Mouse (Mus musculus) right cerebral cortex, postnatal 4 days (tissue): Measurements from ENCODE around the gene Gm20431.

Source experiments
- DNase-seq: peaks from one replicate; pipeline ENCODE4 v3.0.0-alpha.2; 2022

Gene Gm20431

DNA sequence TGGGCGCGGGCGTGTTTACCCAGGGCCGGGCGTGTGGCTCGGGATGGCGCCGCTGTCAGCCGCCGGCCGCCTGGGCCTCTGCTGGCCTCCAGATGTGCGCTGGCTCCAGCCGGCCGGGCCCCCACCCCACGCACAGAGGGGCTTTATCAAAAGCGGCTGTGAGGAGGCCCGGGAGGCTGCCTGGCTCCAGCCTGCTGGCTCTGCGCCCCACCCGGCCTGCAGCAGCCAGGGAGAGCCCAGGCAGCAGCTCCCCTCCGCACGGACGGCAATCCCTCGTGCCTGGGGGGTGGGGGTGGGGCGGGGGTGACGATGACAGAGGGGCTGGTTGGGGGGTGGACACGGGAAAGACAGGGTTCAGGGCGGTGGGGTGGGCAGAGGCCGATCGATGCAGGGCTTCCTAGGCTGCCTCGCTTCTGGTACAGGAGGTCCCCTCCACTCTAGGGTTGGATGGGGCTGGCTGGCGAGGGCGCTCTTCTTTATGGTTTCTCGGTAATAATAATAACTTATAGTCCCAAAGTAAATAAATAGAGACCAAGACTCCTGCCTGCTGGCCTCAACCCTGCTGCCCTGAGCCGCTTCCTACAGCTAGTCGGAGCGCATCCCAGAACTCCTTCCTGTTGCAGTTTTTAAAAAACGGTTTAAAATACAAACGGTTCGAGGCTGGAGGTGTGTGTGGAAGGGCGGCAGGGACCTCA is 63.7 kb downstream of the Gm20431 start:
- DNase-seq = peak; percentile 35

DNA sequence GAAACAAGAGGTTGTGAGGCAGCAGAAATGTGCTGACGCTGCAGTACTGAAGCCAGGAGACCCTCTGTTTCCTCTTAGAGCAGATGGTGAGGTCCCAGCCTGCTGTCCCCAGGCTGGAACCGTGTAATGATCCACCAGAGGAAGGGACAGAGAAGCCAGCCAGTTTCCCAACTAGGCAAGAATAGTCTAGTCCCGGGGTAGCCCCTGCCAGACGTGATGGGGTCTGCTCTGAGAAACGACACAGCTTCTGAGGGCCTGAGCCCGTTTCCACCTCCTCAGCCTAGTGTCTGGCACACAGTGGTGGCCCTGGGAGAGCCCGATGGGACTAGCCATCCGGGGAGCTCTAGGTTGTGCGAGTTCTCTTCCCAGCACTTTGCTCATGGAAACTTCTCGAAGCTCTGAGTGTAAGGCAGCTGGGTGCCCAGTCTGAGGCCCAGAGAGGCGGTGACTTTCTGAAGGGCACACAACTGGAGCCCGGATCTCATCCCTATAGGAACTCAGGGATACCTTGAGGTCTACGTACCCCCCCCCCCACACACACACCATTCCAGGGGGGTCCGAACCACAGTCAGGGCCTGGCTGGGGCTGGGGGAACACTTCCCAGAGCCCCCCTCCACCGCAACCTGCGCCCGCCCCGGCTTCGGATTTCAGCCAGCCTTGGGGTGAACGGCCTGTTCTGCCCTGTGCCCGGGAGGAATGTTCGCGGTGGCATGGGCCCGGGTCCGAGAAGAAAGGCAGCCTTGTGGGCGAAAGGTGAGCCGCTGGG is 64.4 kb downstream of the Gm20431 start:
- DNase-seq = no peak

DNA sequence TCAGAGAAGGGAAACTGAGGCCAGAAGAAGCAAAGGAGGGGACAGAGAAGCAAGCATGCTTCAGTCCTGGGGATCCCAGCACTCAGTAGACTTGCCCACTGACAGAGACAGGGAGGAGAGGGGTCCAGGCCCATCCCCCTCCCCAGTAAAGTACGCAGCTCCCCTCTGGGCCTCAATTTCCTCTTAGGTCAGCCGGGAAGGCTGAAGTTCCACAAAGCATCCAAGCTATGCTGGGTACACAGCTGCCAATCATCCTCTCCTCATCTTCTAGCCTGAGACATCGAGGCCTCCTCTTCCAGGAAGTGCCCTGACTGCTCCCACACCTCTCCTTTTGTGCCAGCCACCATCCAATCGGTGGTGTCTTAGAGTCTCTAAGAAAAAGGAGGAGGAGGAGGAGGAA is 65.0 kb downstream of the Gm20431 start:
- DNase-seq = no peak

DNA sequence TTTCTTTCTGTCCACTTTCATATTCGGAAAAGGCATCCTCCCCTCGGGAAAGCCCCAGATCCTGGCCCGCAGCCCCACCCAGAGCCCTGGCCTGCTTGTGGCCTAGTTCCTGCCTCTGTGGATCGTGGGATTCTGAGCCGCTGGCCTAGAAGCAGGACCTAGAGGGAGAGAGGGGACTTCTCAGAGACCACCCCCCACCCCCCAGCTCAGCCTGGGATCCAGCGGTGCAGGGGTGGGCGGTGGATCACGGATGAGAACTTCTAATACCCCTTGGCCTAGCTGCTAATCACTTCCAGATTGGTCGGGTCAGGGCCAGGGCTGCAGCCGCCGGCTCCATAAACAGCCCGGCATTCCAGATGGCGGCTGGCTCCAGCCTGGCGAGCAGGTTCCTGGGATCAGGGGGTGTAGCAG is 65.5 kb downstream of the Gm20431 start:
- no peak for DNase-seq

DNA sequence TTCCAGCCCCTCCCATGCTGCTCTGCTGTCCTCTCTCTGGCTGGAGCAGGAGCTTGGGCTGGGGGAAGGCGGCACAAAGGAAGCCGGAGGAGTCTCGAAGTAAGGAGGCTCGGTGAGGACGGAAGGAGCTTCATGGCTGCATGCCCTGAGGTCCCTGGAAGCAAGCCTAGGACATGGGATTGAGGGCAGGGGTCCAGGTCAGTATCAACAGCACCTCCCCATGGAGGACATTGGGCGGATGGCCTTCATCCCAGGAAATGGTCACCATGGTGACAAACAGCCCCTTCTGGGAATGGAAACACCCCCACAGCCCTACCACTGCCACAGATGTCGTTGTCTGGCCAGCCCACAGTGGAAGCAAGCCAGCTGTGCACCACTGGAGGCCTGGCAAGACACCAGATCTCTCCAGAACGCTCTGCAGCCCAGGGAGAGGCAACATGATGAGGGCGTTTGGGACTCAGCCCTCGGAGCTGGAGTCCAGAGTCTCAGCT is 66.8 kb downstream of the Gm20431 start:
- DNase-seq = peak; percentile 59

DNA sequence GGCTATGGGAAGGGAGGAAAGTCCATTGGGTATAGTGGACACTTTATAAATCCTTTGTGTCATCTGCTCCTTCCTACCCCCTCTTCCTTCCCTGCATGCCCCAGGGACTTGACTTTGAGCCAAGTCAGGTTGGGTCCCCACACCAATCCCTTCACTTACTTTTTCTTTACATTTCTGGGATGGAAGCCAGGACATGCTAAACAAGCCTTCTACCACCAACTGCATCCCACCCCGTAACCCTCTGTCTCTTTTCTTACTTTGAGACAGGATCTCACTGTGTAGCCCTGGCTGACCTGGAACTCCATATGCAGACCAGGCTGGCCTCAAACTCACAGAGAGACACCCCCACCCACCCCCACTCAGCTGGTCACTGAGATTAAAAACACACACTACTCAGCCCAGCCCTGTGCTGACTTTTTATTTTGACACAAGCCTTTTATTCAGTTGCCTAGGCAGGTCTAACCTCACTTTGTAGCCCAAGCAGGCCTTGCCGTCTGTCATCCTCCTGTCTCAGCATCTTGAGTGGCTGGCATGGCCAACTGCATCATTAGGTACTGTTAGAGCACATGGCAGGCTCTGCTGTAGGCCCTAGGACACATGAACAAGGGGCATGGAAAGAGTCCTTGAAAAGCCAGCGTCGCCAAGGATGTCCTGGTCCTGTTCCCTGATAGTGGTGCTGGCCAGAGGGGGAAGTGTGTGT is 67.6 kb downstream of the Gm20431 start:
- no peak for DNase-seq

DNA sequence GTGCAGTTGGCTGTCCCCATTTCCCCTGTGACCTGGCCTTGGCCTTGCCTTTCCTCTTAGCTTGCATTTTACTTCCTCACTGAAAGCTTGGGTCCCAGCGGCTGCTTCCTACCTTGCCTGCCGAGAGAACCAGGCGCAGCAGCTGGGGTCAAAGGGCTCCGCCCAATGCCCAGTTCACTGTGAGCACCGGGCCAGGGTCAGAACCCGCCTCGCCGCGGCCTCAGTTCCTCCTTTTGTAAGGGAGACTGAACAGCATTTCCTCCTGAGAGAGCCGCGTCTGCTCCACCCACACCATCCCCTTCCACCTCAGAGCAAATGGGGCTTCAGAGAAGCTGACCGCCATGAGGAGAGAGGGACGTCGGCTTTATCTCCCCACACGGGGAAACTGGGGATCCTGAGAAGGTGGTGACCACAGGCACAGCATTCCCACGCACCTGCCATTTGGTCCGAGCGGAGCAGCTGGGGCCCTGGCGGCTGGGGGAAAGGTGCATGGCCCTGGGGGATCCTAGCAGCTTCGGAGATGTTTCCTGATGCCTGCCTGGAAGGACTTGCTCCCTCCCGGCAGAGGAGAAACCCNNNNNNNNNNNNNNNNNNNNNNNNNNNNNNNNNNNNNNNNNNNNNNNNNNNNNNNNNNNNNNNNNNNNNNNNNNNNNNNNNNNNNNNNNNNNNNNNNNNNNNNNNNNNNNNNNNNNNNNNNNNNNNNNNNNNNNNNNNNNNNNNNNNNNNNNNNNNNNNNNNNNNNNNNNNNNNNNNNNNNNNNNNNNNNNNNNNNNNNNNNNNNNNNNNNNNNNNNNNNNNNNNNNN is 72.3 kb downstream of the Gm20431 start:
- no peak for DNase-seq

DNA sequence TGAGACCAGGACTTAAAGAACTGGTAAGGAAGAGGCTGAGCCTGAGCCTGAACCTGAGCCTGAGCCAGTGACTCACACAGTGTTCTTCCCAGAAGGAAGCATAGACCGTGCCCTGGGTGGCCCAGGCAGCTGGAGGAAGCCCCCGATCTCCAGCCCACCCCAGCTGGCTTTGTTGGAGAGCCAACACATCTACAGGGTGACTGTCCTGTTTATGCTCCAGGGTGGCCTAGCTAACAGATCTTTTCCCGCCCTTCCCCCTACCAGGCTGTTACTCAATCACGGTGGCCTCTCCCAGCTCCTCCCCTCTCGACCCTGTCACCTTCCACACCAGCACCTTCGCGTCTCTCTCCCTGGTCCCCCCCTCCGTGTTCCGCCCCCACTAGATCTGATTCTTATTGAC is 74.3 kb downstream of the Gm20431 start:
- DNase-seq = no peak

DNA sequence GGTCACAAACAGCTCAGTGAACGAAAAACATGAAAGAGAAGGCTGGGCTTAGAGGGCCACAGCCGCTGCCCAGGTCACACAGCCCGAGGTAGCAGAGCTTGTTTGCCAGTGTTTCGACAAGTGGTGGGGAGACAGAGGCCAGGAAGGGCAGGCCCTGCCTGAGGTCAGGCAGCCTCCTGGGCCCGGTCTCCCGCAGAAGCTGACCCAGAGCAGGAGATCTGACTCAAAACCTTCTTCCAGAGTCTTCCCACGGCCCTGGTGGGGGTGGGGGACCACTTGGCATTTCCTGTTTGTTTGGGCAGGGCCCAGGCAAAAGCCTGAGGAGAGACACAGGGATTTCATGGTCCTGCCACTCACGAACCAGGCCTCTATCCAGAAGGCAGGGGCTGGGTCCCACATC is 75.3 kb downstream of the Gm20431 start:
- DNase-seq = no peak

DNA sequence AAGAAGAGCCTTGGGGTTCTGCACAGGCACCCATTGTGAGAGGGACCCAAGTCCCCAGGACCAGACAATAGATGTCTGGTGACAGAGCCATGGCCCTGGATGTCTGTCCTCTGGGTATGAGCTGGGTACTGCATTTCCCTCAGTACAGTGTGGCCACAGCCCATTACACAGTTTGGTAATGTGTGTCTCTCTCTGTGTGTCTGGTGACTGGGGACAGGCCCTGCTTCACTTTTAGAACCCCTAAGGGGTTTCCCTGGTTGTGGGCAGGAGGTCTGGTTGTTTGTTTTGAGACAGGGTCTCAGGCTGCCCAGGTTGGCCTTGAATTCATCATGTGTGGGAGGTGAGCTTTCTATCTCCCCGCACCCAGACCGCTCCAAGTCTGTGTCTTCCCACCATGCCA is 76.0 kb downstream of the Gm20431 start:
- DNase-seq = no peak

DNA sequence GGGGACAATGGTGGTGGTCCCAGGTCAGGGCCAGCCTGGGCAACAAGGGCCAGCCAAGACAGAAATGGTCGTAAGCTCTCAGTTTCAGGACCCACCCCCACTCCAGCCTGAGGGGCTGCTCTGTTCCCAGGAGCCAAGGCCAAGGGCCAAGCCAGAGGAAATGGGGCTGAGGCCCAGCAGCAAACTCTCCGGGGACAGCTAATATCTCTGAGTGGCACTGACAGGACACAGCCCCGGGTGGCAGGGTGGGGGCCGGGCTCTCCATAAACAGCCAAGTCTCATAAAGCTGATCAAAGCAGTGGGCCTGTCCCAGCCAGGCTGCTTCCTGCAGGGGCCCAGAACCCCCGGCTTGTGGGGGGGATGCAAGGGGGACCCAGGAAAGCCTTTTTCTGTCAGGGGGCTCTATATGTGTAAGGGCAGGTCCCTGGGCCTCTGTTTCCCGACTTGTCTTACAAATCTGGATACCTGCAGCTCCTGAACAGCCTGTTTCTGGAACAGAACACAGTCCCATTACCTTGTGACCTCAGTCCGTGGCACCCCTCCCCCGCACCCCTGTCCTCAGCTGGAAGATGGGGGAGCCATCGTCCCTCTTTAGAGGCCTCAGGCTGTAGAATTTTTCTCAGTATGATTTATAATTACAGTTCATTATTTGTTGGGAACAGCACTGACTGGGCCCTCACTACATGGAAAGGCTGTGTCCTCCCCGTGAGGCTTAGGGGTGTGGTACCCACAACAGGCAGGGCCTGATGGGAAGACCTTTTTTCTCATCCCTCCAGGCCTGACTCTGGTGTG is 77.9 kb downstream of the Gm20431 start:
- no peak for DNase-seq

DNA sequence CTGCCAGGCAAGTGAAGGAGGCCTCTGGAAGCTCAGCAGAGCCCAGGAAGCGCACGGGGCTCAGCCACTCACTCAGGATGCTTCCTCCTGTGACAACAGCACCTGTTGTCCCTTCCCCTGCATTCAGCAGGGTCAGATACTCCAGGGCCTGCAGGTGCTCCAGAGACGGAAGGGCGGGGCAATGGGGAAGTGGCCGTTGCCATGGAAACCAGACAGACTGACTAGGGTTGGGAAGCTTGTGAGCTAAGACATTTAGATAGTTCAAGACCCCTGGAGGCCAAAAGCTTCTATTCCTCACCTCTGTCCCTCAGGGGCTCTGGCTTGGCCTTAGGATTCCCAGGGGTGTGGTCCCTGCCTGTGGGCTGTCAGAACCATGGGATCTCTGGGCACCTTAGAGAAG is 82.8 kb downstream of the Gm20431 start:
- DNase-seq = no peak

DNA sequence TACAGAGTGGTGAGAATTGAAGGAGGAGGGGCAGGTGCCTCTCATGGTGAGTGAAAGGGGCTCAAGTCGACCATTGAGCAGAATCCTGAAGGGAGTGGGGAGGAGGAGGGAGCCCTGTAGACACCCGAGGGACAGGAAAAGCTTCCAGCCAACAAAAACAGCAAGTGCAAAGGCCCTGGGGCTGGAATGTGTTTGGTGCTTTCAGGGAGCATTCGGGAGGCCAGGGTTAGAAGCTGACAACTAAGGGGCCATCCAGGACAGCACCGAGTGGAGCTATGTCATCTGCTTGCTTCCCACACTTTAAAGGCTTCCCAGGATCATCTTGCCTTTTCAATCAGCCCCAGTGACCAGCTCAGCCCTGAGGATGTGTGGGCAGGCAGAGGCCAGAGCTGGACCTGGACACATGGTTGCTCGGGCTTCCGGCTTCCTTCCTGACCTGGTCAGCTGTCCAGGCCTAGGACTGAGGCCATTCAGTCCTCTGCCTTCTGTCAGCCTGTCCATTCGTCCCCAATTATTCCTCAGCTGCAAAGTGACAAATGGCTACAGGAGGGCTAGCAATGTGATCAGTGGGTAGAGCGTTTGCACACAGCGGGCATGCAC is 84.0 kb downstream of the Gm20431 start:
- no peak for DNase-seq

DNA sequence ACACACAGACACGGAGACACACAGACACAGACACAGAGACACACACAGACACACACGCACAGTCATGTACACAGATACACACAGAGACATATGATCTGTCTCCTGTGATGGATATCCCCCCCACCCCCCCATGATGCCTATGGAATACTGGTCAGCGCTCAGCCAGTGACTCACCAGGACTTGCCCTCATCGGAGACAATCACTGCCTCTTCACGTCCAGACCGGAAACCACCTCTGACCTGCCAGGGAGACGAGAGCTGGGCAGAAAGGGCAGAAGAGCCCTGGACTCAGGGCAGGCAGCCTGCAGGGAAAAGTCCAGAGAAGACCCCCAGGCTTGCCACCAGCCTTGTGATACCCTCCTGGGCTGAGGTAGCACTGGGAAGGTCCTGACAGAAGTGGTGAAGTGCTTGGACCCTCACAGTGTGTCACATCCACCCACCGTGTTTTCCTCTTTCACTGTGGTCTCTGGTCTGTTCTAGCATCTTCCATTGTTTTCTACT is 85.1 kb downstream of the Gm20431 start:
- DNase-seq = no peak

DNA sequence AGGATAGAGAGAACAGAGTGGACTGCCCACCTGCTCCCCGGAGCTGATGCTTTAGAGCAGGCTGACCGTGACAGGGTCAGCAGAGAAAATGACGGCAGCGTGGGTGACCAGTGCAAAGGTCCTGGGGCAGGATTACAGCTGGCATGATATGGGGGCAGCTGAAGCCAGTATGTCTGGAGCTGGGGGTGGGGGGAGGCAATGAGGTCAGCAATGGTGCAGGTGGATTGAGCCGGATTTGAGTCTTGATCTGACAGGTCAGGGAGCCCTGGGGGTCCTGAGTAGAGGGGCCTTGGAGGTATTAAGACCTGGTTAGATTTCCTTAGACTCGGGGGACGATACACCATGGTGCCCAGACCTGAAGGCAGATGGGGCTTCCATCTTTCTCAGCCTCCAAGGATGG is 85.7 kb downstream of the Gm20431 start:
- DNase-seq = no peak

DNA sequence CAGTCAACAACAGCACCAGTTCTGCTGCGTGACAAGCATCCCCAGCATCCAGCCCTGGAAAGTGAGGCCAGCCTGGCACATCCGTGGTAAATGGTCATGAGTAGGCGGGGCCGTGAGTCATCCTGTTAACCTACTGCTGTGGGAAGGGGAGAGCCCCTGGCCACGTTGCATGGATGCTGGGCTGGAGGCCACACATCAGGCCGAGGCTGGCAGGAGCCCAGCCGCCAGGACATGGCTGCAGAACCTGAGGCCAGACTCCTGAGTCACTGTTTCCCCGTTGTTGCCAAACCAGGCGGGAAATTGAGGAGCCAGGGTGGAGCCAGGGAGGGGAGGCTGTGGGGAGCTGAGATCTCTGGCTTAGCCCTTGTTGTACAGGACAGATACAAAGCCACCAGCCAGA is 86.5 kb downstream of the Gm20431 start:
- no peak for DNase-seq

DNA sequence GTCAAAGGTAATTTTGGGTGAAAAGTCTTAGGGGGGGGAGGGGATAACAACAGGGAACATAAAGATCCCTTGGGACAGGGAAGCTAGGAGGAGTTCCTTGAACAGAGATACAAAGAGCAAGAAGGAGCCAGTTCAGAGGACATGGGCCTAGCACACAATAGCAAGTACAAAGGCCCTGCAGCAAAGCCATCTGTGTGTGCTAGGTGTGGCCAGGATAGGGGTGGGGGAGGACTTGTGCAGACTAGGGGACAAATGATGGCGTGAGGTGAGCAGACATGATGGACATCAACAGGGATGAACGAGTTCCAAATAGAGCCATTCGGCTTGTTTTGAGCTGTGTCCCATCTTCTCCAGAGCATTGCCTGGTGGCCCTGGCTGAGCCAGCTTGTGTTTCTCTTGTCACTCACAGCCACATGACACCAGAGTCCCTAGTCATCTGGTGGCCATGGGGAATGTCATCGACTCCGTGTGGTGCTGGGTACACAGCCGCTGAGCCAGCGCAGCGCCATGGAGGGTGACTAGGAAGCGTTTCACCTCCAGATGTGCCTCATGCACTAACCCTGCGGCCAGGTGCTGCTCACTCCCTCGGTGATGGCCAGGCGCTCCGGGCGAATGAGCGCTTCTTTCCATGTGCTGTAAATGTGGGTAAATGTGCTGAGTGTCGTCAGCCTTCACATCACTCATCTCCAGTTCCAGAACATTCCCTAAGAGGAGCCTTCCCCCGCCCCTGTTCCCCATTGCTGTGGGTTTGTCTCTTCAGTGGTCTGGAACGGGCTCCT is 89.7 kb downstream of the Gm20431 start:
- no peak for DNase-seq

DNA sequence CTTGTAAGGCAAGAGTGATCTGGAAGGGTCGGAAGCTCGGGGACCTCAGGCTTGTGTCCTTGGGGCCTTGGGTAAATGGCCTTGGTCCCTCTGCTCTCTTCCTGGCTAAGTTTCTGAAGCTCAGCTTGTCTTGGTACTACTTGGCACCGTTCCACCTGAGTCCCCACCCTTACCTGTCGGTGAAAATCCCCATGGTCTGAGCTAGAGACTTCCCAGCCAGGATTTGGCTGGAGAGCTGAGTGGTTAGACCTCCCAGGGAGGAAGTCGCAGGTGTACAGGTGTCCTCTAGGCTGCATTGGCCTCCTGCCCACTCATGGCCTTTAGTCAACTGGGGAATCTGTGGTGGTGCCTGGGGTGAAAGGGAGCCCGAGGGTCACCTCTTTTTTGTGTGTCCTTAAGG is 90.5 kb downstream of the Gm20431 start:
- no peak for DNase-seq

DNA sequence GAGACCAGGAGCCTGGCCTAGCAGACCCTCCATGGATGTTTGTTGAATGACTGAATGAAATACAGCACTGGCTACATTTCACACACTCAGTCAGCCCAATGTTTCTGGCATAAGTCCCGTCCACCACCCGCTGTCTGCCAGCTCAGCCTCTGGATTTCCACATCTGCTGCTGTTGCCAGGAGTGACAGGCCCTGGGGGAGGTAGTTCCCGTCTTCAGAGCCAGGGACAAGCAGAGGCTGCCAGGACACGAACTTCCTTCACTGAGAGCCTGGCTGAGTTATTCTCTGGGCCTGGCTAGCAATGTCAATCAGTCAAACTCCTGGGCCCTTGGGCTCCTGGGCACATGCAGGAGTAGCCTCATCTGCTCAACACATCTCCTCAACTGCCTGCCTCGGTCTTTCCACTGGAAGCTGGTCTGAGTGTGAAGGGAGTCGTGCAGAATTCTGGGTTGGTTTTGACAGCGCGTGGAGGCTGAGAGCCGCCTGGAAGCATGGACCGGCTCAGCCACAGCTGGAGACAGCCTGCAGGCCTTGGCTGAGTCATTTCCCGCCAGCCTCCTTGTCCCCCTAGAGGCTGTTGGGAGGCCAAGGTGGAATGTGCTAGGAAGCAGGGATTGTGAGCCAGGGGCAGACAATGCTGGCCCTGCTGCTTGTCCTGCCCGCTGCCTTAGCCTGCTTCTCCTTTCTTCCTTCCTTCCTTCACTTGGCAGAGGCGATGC is 91.2 kb downstream of the Gm20431 start:
- DNase-seq = no peak

DNA sequence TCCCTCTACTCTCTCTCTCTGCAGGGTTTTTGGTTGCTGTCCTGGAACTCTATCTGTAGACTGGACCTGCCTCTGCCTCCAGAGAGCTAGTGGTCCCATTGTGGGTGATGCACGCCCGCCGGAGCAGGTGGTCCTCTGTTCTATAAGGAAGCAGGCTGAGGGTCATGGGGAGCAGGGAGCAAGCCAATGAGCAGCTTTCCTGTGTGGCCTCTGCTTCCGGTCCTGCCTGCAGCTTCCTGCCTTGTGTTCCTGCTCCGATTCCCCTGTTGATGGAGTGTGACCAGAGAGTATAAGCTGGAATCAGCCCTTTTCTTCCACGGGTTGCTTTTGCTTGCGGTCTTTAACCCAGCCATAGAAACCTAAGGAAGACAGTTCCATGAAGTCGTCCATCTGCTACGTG is 93.2 kb downstream of the Gm20431 start:
- DNase-seq = no peak
